Mouse (Mus musculus): ENCODE measurements at regions not wholly inside any gene's neighbourhood (a gene's known extent, or its start where the extent isn't known, plus 50 kb on each side); places are given as distances from the start of the nearest gene placed in this dataset.
A peak's percentile ranks its signal among the peaks of the same experiment; 100 is the strongest.

GRCm38 (mm10) chr2:143133931-143134330, 55.7 kb downstream of the Otor start:
- DNase-seq (ENCODE audit: low spot score in 2 of 2), result no peak

- peak in 1 of 2 experiments; percentile 10 for DNase-seq (ENCODE audit: low spot score in 2 of 2)
These were observed 70.9 kb downstream of the Otor start for GRCm38 (mm10) chr2:143149189-143149588.

DNA sequence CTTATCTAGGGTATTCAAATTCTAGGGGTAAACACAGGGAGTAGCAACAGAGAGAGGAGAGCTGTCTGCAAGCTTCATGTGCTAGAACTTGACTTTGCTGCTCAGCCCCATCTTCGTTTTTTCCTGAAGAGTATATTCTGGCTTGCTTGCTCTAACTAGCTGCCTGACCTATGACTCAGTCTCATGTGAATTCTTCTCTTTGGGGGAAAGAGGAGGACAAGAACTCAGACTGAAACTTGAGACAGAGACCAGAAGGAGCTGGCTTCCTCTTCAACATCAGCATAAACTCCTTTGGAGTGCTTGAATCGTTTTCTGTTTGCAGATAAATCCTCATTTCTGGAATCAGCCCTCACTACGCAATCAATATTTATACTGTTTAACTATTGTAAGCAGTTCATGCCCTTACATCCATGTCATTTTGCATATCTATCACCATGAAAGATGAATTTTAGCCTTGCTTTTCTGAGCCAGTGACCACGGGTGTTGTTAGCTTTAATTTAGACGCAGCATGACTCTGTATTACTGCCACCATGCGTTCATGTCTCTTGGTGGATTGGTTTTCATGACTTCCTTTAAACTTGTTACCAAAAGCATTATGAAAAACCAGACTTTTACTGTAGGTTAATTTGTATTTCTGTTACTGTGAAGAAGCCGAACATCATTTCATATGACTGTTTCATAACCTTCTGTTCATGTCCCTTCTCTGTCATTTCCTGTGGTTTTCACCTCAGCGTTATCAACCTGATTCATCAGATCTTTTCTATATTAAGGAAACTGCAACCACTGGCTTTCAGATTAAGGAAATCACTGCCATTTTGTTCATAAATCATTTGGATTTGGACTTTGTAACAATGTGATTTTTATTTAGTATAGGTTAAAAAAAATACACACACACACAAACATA, 86.1 kb downstream of the Otor start:
- no peak for DNase-seq (ENCODE audit: low spot score in 2 of 2)

- no peak for DNase-seq (ENCODE audit: low spot score in 2 of 2)
These were observed 88.5 kb downstream of the Otor start for GRCm38 (mm10) chr2:143166771-143167170.

- no peak for DNase-seq (ENCODE audit: low spot score in 2 of 2)
These were observed 92.4 kb downstream of the Otor start for GRCm38 (mm10) chr2:143170648-143171047.

- no peak for DNase-seq (ENCODE audit: low spot score in 2 of 2)
These were observed 106.3 kb downstream of the Otor start for GRCm38 (mm10) chr2:143184614-143185013.

- DNase-seq (ENCODE audit: low spot score in 2 of 2), result no peak
These were observed 114.2 kb downstream of the Otor start for GRCm38 (mm10) chr2:143192256-143193164.

GRCm38 (mm10) chr2:143193165-143193551, 114.9 kb downstream of the Otor start:
- no peak for DNase-seq (ENCODE audit: low spot score in 2 of 2)

GRCm38 (mm10) chr2:143199583-143200249, 121.4 kb downstream of the Otor start:
- no peak for DNase-seq (ENCODE audit: low spot score in 2 of 2)

- DNase-seq (ENCODE audit: low spot score in 2 of 2), result no peak
These were observed 127.8 kb downstream of the Otor start for GRCm38 (mm10) chr2:143206053-143206452.

GRCm38 (mm10) chr2:143207191-143207590, 128.9 kb downstream of the Otor start:
- no peak for DNase-seq (ENCODE audit: low spot score in 2 of 2)

- peak in 1 of 2 experiments; percentile 21 for DNase-seq (ENCODE audit: low spot score in 2 of 2)
These were observed 139.0 kb downstream of the Otor start for GRCm38 (mm10) chr2:143217251-143217650.

GRCm38 (mm10) chr2:143217760-143218358, 139.6 kb downstream of the Otor start:
- peak; percentile 76 to 81 for DNase-seq (ENCODE audit: low spot score in 2 of 2)

DNA sequence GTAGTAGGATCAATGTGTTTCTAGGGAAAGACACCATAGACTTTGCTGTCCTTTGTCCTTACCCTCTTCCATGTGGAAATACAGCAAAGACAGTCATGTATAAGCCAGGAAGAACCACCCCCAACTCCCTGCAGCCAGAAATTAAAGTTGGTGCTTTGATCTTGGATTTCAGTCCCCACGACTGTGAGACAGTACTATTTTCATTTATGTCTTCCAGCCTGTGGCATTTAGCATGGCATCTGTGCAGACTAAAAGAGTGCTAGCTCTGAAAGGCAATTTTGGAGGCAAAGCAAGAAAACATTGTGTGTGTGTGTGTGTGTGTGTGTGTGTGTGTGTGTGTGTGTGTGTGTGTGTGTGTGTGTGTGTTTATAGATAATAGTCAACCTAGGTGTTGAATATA, 144.1 kb downstream of the Otor start:
- no peak for DNase-seq (ENCODE audit: low spot score in 2 of 2)

DNA sequence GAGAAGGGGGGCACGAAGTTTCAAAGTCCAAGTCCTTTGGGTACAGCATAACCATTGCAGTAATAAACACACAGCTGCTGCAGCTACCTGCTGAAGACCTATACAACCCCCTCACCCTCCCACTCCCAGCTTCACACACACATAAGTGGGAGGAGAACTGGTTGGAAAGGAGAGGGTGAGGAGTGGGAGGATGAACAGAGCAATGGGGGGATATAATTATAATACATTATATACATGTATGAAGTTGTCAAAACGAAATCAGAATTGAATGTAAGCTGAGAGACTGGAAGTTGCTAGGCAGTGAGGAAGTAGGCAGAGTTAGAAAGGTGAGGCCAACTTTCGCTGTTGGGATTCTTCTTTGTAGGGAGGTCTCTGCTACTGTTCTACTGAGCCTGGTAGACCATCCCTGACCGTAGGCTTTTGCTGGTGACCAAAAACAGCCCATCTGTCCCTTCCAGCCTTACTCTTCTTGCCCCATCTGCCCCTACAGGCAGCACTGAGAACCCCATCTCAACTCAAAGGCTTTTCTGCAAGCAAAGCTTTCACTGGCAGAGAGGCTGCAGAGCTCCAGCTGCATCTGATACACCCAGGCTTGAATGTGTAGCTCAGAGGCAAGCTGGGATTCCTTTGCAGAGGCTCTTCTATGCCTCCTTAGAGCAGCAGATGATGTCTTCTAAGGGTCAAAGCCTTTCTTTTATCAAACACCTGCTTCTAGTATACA, 146.3 kb downstream of the Otor start:
- DNase-seq (ENCODE audit: low spot score in 2 of 2), result no peak

DNA sequence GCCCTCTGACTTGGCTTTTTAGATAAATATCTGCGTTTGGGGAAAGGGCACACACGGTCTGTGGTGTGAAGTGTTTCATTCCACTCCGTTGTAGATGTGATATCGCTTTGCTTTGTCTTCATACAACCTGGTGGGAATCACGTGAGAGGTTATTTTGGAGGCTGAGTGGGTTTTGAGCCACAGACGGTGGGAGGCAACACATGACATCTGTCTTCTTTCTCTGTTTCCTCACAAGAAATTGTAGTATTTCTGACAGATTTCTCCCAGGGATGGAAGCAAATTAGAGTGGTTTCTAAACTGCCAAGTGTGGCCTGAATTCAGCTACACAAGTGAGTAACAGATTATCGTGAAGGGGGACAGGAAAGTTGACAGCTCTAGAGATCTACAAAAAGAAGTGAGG, 155.5 kb downstream of the Otor start:
- no peak for DNase-seq (ENCODE audit: low spot score in 2 of 2)

GRCm38 (mm10) chr2:143240274-143240673, 162.0 kb downstream of the Otor start:
- no peak for DNase-seq (ENCODE audit: low spot score in 2 of 2)

DNA sequence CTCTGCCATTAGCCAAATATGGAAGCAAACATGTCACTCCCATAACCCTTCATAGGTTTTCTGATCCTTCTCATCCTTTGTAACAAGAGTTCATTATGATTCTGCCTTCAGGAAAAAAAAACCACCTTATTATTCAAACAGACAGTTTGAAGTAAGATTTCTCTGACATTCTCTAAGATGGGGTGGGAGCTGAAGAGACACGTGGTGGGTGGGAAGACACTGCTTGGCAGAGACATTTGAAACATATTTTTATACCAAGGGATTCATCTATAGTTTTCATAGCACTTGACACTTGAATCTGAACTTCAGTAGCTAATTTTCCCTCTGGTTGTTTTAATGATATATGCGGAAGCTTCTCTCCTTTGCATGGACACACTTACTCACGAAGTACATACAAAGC, 165.5 kb downstream of the Otor start:
- no peak for DNase-seq (ENCODE audit: low spot score in 2 of 2)

DNA sequence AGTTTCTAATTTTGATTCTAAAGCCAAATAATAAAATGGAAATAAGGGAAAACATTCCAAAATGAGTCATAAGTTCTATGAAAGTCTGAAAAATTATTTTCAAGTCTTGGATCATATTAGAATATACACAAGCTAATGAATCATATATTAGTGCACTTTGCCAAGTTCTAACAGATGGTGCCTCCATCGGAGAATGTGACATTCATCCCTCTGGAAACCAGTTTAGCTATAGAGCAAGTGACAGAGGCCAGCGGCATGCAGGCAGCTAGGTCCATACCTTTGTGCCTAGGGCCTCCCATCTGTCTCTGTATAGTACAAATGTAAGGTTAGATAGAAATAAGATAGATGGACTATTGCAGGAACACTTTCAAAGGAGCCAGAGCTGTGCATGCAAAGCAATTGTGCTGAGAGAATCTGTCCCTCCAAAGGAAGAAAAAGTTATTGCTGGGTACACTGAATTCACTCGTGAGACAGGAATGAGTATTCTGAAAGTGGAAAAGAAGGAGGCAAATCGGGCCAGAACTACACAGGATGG, 167.9 kb downstream of the Otor start:
- DNase-seq (ENCODE audit: low spot score in 2 of 2), result peak; percentile 4 to 13

DNA sequence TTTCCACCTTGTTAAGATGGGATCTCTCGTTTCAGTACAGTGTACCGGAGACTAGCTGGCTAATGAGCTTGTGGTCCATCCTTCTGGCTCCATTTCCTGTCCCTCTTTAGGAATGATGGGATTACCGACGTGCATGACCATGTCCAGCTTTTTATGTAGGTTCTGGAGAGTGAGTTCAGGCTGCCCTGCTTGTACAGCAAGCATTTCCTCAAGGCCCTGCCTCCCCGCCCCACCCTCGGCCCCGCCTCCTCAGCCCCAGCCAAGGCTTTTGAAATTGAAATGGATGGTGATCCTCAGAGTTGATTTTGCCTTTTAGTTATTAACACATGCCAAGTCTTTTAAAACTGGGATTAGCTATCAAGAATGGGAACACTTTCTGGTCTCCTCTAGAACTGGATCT, 190.8 kb downstream of the Otor start:
- DNase-seq (ENCODE audit: low spot score in 2 of 2), result no peak

All from layer of hippocampus, postnatal 10 days (tissue).